Mouse (Mus musculus): ENCODE measurements around the gene Pabpn1. TPM values are rescaled to one million over a fixed set of nuclear protein-coding genes. Genes with fewer than 3 reads are reported as not detected.

Pabpn1 gene
- polyA plus RNA-seq, 1 experiment from 2014 or later = 132 TPM

DNA sequence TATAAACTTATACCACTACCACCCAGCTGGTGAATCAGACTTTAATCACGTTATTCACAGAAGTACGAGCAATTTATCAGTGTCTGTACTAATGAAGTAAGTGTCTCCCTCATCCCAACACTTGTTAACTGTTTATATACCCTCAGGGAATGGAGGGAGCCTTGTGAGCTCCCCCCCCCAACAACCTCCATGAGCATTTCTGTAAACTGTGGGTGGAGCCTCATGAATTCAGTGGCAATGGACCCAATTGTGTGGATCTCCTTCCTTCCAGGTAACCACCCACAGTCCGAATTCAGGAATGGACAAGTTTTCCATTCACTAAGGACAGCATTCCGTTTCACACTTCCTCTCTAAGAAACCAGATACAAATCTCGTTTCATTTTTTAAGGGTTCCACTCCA, 26.7 kb upstream of the Pabpn1 start:
- DNase-seq (ENCODE audit: low spot score) = no peak
- H3K27me3 ChIP-seq (replicated peaks; ENCODE audit: control insufficient read depth, insufficient read depth, low read length) = no peaks in the 10 kb centered on the region
- no peaks in the 10 kb centered on the region; the same call in 1 of the 2 replicates for H3K4me1 ChIP-seq (replicated peaks; ENCODE audit: control insufficient read depth, insufficient read depth, low read length)
- ATAC-seq (replicated peaks; ENCODE audit: low FRiP score) = no peak
- H3K4me3 ChIP-seq (ENCODE audit: low read depth, low read length) = no peak overlapping the region
- no peaks in the 10 kb centered on the region for H3K36me3 ChIP-seq (ENCODE audit: control insufficient read depth, insufficient read depth, low read length)
- H3K9me3 ChIP-seq (ENCODE audit: control insufficient read depth, low read length) = no peaks in the 10 kb centered on the region
- H3K4me2 ChIP-seq = no peak overlapping the region
- H3K9ac ChIP-seq (ENCODE audit: low read depth, low read length) = no peak overlapping the region
- WGBS = 75% methylated on average over 5 of the region's 5 CpGs
- no peak overlapping the region for H3K27ac ChIP-seq (ENCODE audit: low read depth, low read length)

DNA sequence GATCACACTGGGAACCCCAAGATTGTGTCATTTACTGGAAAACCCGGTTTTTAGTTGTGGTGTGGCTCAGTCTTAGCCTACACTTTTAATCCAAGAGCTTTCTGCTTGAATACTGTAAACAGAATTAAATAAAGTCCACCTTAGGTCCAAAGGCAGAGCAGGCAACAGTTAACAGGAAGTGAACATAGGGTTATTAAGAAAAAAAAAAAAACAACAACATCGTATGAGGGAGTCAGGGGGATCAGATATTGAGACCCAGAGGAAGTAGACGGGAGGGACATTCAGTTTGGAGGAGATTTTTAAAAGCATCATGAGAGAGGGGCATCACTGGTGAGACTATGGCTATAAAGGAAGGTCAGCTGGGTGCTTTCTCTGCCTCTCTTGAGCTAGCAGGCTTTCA, 26.0 kb upstream of the Pabpn1 start:
- H3K4me1 ChIP-seq (replicated peaks; ENCODE audit: control insufficient read depth, insufficient read depth, low read length) = no peaks in the 10 kb centered on the region; the same call in 1 of the 2 replicates
- no peak overlapping the region for H3K4me3 ChIP-seq (ENCODE audit: low read depth, low read length)
- H3K27me3 ChIP-seq (replicated peaks; ENCODE audit: control insufficient read depth, insufficient read depth, low read length) = no peaks in the 10 kb centered on the region
- DNase-seq (ENCODE audit: low spot score) (no peak), ATAC-seq (replicated peaks; ENCODE audit: low FRiP score) (no peak)
- H3K4me2 ChIP-seq = no peak overlapping the region
- H3K36me3 ChIP-seq (ENCODE audit: control insufficient read depth, insufficient read depth, low read length) = no peaks in the 10 kb centered on the region
- H3K9ac ChIP-seq (ENCODE audit: low read depth, low read length) = no peak overlapping the region
- H3K27ac ChIP-seq (ENCODE audit: low read depth, low read length) = no peak overlapping the region
- WGBS = 46% methylated on average over 3 of the region's 3 CpGs
- no peaks in the 10 kb centered on the region for H3K9me3 ChIP-seq (ENCODE audit: control insufficient read depth, low read length)

DNA sequence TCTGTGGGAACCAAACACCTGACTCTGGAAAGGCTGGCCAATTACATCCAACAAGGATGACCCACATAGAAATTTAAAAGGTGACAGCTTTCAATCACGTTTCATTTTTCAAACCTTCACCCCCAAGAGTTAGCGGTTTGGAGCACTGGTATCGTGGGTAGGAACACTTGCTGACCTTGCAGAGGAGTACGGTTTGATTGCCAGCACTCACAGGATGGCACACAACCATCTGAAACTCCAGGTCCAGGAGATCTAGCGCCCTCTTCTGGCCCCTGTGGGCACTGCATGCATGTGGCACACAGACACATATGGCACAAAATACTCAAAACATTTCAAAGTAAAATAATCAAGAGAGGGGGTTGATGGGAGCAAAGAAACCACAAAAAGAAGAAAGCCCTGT, 25.4 kb upstream of the Pabpn1 start:
- no peak for DNase-seq (ENCODE audit: low spot score)
- H3K4me2 ChIP-seq = no peak overlapping the region

DNA sequence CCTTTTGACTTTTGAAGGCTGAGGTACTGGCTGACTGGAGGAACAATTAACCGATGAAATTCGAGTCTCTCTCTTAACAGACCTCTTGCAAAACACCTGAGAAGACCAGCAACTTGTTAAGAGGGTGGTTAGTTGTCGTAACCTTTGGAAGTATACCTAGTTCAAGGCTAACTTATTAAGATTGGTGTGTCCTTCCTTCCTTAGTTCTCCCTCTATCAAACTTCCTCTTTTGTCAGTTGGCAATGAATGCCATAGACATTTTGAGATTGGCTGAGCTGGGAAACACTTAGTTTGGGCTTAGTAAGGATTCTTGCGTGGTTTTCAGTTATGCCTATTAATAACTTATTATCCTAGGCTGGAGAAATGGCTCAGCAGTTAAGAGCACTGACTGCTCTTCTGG, 24.3 kb upstream of the Pabpn1 start:
- WGBS = 75% methylated on average over 4 of the region's 4 CpGs
- DNase-seq (ENCODE audit: low spot score) = no peak
- ATAC-seq (replicated peaks; ENCODE audit: low FRiP score) = no peak

More for the DNA sequence above, 25.4 kb upstream of the Pabpn1 start:
- Histone ChIP-seq H3K4me3 (ENCODE audit: low read depth, low read length) (no peak overlapping the region), H3K9me3 (ENCODE audit: control insufficient read depth, low read length) (no peaks in the 10 kb centered on the region), H3K9ac (ENCODE audit: low read depth, low read length) (no peak overlapping the region), H3K27ac (ENCODE audit: low read depth, low read length) (no peak overlapping the region), H3K4me1 (replicated peaks; ENCODE audit: control insufficient read depth, insufficient read depth, low read length) (no peaks in the 10 kb centered on the region; the same call in 1 of the 2 replicates), H3K36me3 (ENCODE audit: control insufficient read depth, insufficient read depth, low read length) (no peaks in the 10 kb centered on the region), H3K27me3 (replicated peaks; ENCODE audit: control insufficient read depth, insufficient read depth, low read length) (no peaks in the 10 kb centered on the region)
- ATAC-seq (replicated peaks; ENCODE audit: low FRiP score) = no peak
- 62% methylated on average over 5 of the region's 5 CpGs for WGBS

DNA sequence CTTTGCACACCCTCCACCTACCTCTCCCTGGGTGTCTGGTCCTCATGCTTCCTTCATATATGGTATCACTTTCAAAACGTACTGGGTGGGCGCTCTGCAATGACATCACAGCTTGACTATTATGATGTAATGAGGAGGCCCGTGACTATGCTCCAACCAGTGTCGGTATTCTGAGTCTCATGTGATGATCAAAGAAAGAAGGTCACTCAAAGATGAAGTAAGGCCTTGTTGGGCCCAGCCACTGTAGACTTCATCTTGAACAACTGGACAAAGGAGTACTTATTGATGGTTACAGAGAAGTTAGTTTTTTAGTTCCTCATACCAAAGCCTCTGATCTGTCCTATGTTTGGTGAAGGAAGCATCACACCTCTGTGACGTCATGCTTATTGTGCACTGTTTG, 21.4 kb upstream of the Pabpn1 start, which contains the start of gene Homez:
Gene Homez, minus strand, starts transcription at position 101 of the 400 bp plus-strand sequence.
- H3K4me3 ChIP-seq (ENCODE audit: low read depth, low read length) = no peak within 1 kb of the TSS
- H3K9me3 ChIP-seq (ENCODE audit: control insufficient read depth, low read length) = no peaks in the 10 kb centered on the region
- H3K27ac ChIP-seq (ENCODE audit: low read depth, low read length) = no peak within 1 kb of the TSS
- H3K27me3 ChIP-seq (replicated peaks; ENCODE audit: control insufficient read depth, insufficient read depth, low read length) = no peaks in the 10 kb centered on the region
- no peak for DNase-seq (ENCODE audit: low spot score)
- no peak within 1 kb of the TSS for H3K9ac ChIP-seq (ENCODE audit: low read depth, low read length)
- no peak for ATAC-seq (replicated peaks; ENCODE audit: low FRiP score)
- H3K4me1 ChIP-seq (replicated peaks; ENCODE audit: control insufficient read depth, insufficient read depth, low read length) = peaks cover 5% of the 10 kb centered on the region; the same call in 1 of the 2 replicates
- WGBS = 79% methylated on average over 5 of the region's 5 CpGs
- no peak within 1 kb of the TSS for H3K4me2 ChIP-seq
- H3K36me3 ChIP-seq (ENCODE audit: control insufficient read depth, insufficient read depth, low read length) = no peaks in the 10 kb centered on the region

More for the DNA sequence above, 24.3 kb upstream of the Pabpn1 start:
- no peak overlapping the region for H3K4me2 ChIP-seq
- no peaks in the 10 kb centered on the region for H3K9me3 ChIP-seq (ENCODE audit: control insufficient read depth, low read length)
- no peaks in the 10 kb centered on the region for H3K27me3 ChIP-seq (replicated peaks; ENCODE audit: control insufficient read depth, insufficient read depth, low read length)
- H3K4me1 ChIP-seq (replicated peaks; ENCODE audit: control insufficient read depth, insufficient read depth, low read length) = no peaks in the 10 kb centered on the region; the same call in 1 of the 2 replicates
- H3K27ac ChIP-seq (ENCODE audit: low read depth, low read length) = no peak overlapping the region
- H3K4me3 ChIP-seq (ENCODE audit: low read depth, low read length) = no peak overlapping the region
- no peaks in the 10 kb centered on the region for H3K36me3 ChIP-seq (ENCODE audit: control insufficient read depth, insufficient read depth, low read length)
- H3K9ac ChIP-seq (ENCODE audit: low read depth, low read length) = no peak overlapping the region

DNA sequence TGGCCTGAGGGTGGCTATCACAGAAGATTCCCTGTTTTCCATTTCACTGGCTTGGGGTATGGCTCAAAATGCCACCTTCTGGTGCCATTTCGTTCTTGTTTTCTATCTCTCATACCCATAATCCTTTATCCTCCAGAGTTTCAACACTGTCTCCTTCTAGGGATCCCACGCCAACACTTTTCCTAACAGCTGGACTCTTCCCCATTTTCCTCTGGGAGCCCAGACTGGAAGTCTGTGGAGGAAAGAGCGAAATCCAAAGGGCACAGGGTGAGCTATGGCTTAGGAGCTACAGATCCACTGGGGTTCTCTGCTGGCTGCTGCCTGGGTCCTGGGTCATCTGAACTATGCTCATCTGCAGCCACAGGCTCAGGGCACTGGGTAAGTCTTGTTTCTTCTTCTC, 18.1 kb upstream of the Pabpn1 start:
- ATAC-seq (replicated peaks; ENCODE audit: low FRiP score) (no peak), DNase-seq (ENCODE audit: low spot score) (no peak)
- no peaks in the 10 kb centered on the region for H3K9me3 ChIP-seq (ENCODE audit: control insufficient read depth, low read length)
- no peak overlapping the region for H3K9ac ChIP-seq (ENCODE audit: low read depth, low read length)
- H3K4me2 ChIP-seq = no peak overlapping the region
- no peaks in the 10 kb centered on the region for H3K27me3 ChIP-seq (replicated peaks; ENCODE audit: control insufficient read depth, insufficient read depth, low read length)
- WGBS = 82% methylated on average over 3 of the region's 3 CpGs
- no peak overlapping the region for H3K27ac ChIP-seq (ENCODE audit: low read depth, low read length)
- no peaks in the 10 kb centered on the region for H3K36me3 ChIP-seq (ENCODE audit: control insufficient read depth, insufficient read depth, low read length)
- H3K4me1 ChIP-seq (replicated peaks; ENCODE audit: control insufficient read depth, insufficient read depth, low read length) = peaks cover 13% of the 10 kb centered on the region
- no peak overlapping the region for H3K4me3 ChIP-seq (ENCODE audit: low read depth, low read length)

DNA sequence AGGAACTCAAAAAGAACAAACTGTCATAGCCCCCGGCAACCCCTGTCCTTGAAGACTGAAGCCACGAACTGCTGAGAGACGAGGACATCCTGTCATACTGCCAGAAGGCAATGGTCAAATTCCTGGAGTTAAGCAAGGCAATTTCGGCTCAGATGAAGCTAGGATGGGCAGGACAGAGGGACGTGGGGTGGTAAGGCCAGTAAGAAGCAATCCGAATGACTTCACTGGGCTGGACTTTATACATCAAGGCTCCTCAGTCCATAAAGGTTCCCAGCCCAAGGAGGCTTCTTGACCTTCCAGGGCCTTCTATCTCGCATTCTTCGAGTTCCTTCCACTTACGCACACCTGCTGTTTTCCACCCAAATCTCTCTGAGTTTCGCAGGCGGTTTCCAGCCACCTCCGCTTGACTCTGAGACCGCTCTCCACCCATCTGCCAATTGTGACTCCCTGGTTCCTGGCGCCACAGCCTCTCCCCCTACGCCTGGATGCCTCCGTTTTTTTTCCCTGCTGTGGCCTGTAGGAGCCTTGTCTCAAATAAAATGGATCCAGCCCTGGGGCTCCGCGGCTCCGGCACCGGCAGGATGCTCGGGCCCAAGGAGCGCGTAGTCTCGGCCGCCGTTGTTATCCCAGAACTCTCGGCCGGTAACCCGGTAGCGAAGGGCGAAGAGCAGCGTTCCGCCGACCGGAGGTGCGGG, 16.3 kb upstream of the Pabpn1 start:
- H3K4me1 ChIP-seq (replicated peaks; ENCODE audit: control insufficient read depth, insufficient read depth, low read length) = peaks cover 13% of the 10 kb centered on the region
- ATAC-seq (replicated peaks; ENCODE audit: low FRiP score) (peak; percentile 29), DNase-seq (ENCODE audit: low spot score) (no peak)
- peak overlapping the region; percentile 72 for H3K4me3 ChIP-seq (ENCODE audit: low read depth, low read length)
- H3K9me3 ChIP-seq (ENCODE audit: control insufficient read depth, low read length) = no peaks in the 10 kb centered on the region
- 3% methylated on average over 36 of the region's 36 CpGs for WGBS
- no peaks in the 10 kb centered on the region for H3K27me3 ChIP-seq (replicated peaks; ENCODE audit: control insufficient read depth, insufficient read depth, low read length)
- H3K36me3 ChIP-seq (ENCODE audit: control insufficient read depth, insufficient read depth, low read length) = no peaks in the 10 kb centered on the region
- peak overlapping the region; percentile 81; the same call in 1 of the 2 replicates for H3K27ac ChIP-seq (ENCODE audit: low read depth, low read length)
- H3K4me2 ChIP-seq = peak overlapping the region; percentile 100
- H3K9ac ChIP-seq (ENCODE audit: low read depth, low read length) = peak overlapping the region; percentile 75

DNA sequence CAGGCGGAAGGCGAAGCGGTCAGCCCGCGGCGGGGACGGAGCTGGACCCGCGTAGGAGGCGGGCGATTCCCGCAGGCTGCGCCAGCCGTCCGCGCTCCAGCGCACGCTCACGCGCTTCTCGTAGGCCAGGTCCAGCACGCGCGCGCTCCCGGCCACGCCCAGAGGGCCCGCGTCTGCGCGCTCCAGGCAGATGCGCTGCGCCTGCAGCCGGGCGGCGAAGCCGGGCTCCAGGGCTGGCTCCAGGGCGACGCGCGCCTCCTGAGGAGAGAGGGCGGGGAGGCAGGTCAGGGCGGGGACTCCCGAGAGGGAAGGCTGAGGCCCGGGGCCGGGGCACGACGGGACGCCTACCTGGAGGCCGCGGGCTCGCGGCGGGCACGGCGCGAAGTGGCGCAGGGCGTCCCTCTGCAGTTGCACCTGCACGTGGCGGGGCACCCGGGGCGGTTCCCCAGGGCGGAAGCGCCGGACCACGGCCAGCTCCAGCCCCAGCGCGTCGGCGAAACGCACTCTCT, 15.7 kb upstream of the Pabpn1 start:
- Histone ChIP-seq H3K4me2 (peak overlapping the region; percentile 100), H3K27ac (ENCODE audit: low read depth, low read length) (peak overlapping the region; percentile 81), H3K4me3 (ENCODE audit: low read depth, low read length) (peak overlapping the region; percentile 72), H3K4me1 (replicated peaks; ENCODE audit: control insufficient read depth, insufficient read depth, low read length) (peaks cover 13% of the 10 kb centered on the region), H3K9ac (ENCODE audit: low read depth, low read length) (peak overlapping the region; percentile 75), H3K36me3 (ENCODE audit: control insufficient read depth, insufficient read depth, low read length) (no peaks in the 10 kb centered on the region), H3K9me3 (ENCODE audit: control insufficient read depth, low read length) (no peaks in the 10 kb centered on the region), H3K27me3 (replicated peaks; ENCODE audit: control insufficient read depth, insufficient read depth, low read length) (no peaks in the 10 kb centered on the region)
- peak; percentile 91 for ATAC-seq (replicated peaks; ENCODE audit: low FRiP score)
- peak; percentile 88 for DNase-seq (ENCODE audit: low spot score)
- WGBS = under 1% methylated on average over 70 of the region's 72 CpGs

All from liver, embryonic 11.5 days (tissue).